Comparison of ENCODE assay signal across 10 mouse cellular contexts in the genomic region with DNA sequence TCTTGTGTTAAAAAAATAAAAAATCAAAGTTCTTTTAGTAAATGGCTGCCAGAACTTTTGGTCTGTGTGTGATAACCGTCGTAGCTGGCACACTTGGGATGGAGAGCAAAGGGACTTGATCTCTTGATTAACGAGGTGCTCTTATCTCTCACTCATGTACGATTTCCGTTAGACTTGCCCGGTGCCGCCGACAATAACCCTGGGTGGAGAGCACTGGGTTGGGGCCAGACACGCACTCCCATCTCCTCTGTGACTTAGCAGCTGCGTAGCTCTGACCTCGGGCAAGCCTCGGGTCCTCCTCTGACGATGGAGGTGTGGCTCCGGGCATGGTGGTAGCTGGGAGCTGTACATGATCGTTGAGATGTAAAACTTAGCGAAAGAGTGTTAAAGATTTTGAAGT. TPM values are rescaled to one million over a fixed set of nuclear protein-coding genes. Genes with fewer than 3 reads are reported as not detected.
DNase-seq lines count a peak whose midpoint lies in the region; ATAC-seq and TF ChIP-seq lines count a peak whose summit lies in the region.
"Had no signal": no experiment of that assay in that cellular context is flagged by ENCODE, and none has a peak within 500 bp of the region (broad histone marks: within the 10 kb centered on the region; RNA-seq: fewer than 3 reads in every experiment).

No protein-coding gene starts in this region.

- no peaks in the 10 kb centered on the region for H3K27me3 ChIP-seq in heart, adult 2 months (ENCODE audit: control insufficient read depth, insufficient read depth, low read length)
- no peaks in the 10 kb centered on the region for H3K27me3 ChIP-seq in heart, embryonic 13.5 days (replicated peaks)
- H3K27me3 ChIP-seq in forebrain, embryonic 10.5 days (ENCODE audit: poor library complexity, severe bottlenecking), result no peaks in the 10 kb centered on the region

- ATAC-seq in heart, embryonic 13.5 days (ENCODE audit: extremely low read depth, insufficient number of reproducible peaks, low FRiP score, low TSS enrichment), result no peak
- peak; percentile 88 for ATAC-seq in megakaryocyte-erythroid progenitor cell, adult 5-6 weeks (replicated peaks; ENCODE audit: low FRiP score, low TSS enrichment, poor library complexity, severe bottlenecking)

- H3K27ac ChIP-seq in heart, adult 2 months, result peak overlapping the region; percentile 95
- H3K27ac ChIP-seq in heart, embryonic 13.5 days (replicated peaks), result peak overlapping the region; percentile 100
- no peak overlapping the region for H3K27ac ChIP-seq in forebrain, embryonic 10.5 days

- peak overlapping the region; percentile 25; the same call in 1 of the 2 replicates for H3K4me3 ChIP-seq in heart, adult 2 months
- H3K4me3 ChIP-seq in heart, embryonic 13.5 days, result no peak overlapping the region
- H3K4me3 ChIP-seq in forebrain, embryonic 10.5 days, result no peak overlapping the region
- H3K4me3 ChIP-seq: midbrain, embryonic 10.5 days had no signal

- 0 out of 2 replicates have a peak overlapping the region, but pooled peaks have one; percentile 13 for H3K4me2 ChIP-seq in heart, embryonic 13.5 days

- H3K4me1 ChIP-seq in heart, adult 2 months (ENCODE audit: control insufficient read depth, insufficient read depth, low read length), result peaks cover 71% of the 10 kb centered on the region
- H3K4me1 ChIP-seq in heart, embryonic 13.5 days, result peaks cover 100% of the 10 kb centered on the region
- H3K4me1 ChIP-seq in forebrain, embryonic 10.5 days, result peaks cover 94% of the 10 kb centered on the region

- H3K36me3 ChIP-seq in heart, adult 2 months (ENCODE audit: control insufficient read depth, insufficient read depth, low read length), result peaks cover 29% of the 10 kb centered on the region
- no peaks in the 10 kb centered on the region for H3K36me3 ChIP-seq in heart, embryonic 13.5 days
- H3K36me3 ChIP-seq in forebrain, embryonic 10.5 days (replicated peaks), result no peaks in the 10 kb centered on the region
- H3K36me3 ChIP-seq: midbrain, embryonic 10.5 days had no signal

- TF ChIP-seq POLR2A in heart, adult 2 months (IDR thresholded peaks at IDR 0.05; ENCODE audit: insufficient read depth, low read depth, low read length), result no peak

- no peak for TF ChIP-seq CTCF in heart, adult 2 months (IDR thresholded peaks at IDR 0.05)

- TF ChIP-seq EP300 in heart, adult 2 months (IDR thresholded peaks at IDR 0.05; ENCODE audit: insufficient read depth, low read depth, low read length), result peak; percentile 67; the same call in 1 of the 2 replicates

- peak overlapping the region; percentile 37 for H3K9ac ChIP-seq in heart, adult 2 months (ENCODE audit: low read depth, low read length)
- peak overlapping the region; percentile 85 for H3K9ac ChIP-seq in heart, embryonic 13.5 days

- DNase-seq in heart, adult 2 months, result peak; percentile 73 to 80
- DNase-seq in heart, postnatal 25 days (ENCODE audit: low spot score), result no peak
- peak; percentile 35 to 58 for DNase-seq in kidney, postnatal 4 days
- DNase-seq in cerebellum, adult 18-20 months, result no peak
- no peak for DNase-seq in forebrain, embryonic 10.5 days (ENCODE audit: extremely low spot score, low spot score)
- DNase-seq in yolk sac, embryonic 10.5 days (ENCODE audit: low spot score), result no peak

- peaks cover 7% of the 10 kb centered on the region for H3K79me2 ChIP-seq in heart, adult 2 months (replicated peaks; ENCODE audit: control insufficient read depth, insufficient read depth, low read length)

- intact Hi-C loops in heart, adult 2 months (cut with DNase I), result no loop called here
- intact Hi-C loops in heart, postnatal 25 days (cut with DNase I), result loop anchor here (2.0 kb wide), 1 partner anchor 15 kb away; no protein-coding TSS in a partner anchor

- WGBS in heart, adult 2 months, result 8% methylated on average over 16 of the region's 16 CpGs
- WGBS in heart, embryonic 13.5 days, result 16% methylated on average over 16 of the region's 16 CpGs
- WGBS in forebrain, embryonic 10.5 days, result 84% methylated on average over 16 of the region's 16 CpGs

- H3K9me3 ChIP-seq in heart, embryonic 13.5 days, result no peaks in the 10 kb centered on the region
- no peaks in the 10 kb centered on the region for H3K9me3 ChIP-seq in forebrain, embryonic 10.5 days
- H3K9me3 ChIP-seq: midbrain, embryonic 10.5 days had no signal

RNA-seq across cellular contexts. Expression of gene Hspg2, which starts 15.3 kb away (rescaled TPM):
- total RNA-seq in heart, adult 2 months (2021), result 100 to 1,000 TPM; 174 to 190 TPM
- 86.7 and 114 TPM in 2 replicates for polyA plus RNA-seq in heart, adult 2 months (2012; rRNA removed)
- total RNA-seq in heart, postnatal 25 days (2021), result 100 to 1,000 TPM; 249 to 297 TPM
- polyA plus RNA-seq in heart, embryonic 13.5 days (2015; fragmentation: Nextera tagmentation; extraction: Ambion mirVana), result 48.9 and 50.0 TPM in 2 replicates
- 0.22 TPM in 1 of 2 replicates, not detected in the other for total RNA-seq in megakaryocyte-erythroid progenitor cell, adult 5-6 weeks (2014; fragmentation: Nextera tagmentation)
- total RNA-seq in megakaryocyte-erythroid progenitor cell, adult 5-6 weeks (2017), result not detected in 2 replicates
- 15.6 and 17.9 TPM in 2 replicates for polyA plus RNA-seq in forebrain, embryonic 10.5 days (2016; fragmentation: Nextera tagmentation; extraction: Ambion mirVana)

RNA-seq across cellular contexts. Expression of gene 1700013G24Rik, which starts 30.8 kb away (rescaled TPM):
- not detected for total RNA-seq in heart, adult 2 months (2021)
- polyA plus RNA-seq in heart, adult 2 months (2012; rRNA removed), result 0.38 and 0.57 TPM in 2 replicates
- not detected for total RNA-seq in heart, postnatal 25 days (2021)
- polyA plus RNA-seq in heart, embryonic 13.5 days (2015; fragmentation: Nextera tagmentation; extraction: Ambion mirVana), result not detected in 2 replicates
- not detected in 2 replicates for total RNA-seq in megakaryocyte-erythroid progenitor cell, adult 5-6 weeks (2014; fragmentation: Nextera tagmentation)
- total RNA-seq in megakaryocyte-erythroid progenitor cell, adult 5-6 weeks (2017), result not detected in 2 replicates
- not detected in 2 replicates for polyA plus RNA-seq in forebrain, embryonic 10.5 days (2016; fragmentation: Nextera tagmentation; extraction: Ambion mirVana)
- total RNA-seq: layer of hippocampus, postnatal 25 days had no signal
- polyA plus RNA-seq: midbrain, embryonic 10.5 days had no signal

RNA-seq across cellular contexts. Expression of gene Cela3b, which starts 53.5 kb away (rescaled TPM):
- not detected for total RNA-seq in heart, adult 2 months (2021)
- polyA plus RNA-seq in heart, adult 2 months (2012; rRNA removed), result 0.32 TPM in 1 of 2 replicates, not detected in the other
- not detected for total RNA-seq in heart, postnatal 25 days (2021)
- 0.22 TPM in 1 of 2 replicates, not detected in the other for polyA plus RNA-seq in heart, embryonic 13.5 days (2015; fragmentation: Nextera tagmentation; extraction: Ambion mirVana)
- total RNA-seq in megakaryocyte-erythroid progenitor cell, adult 5-6 weeks (2014; fragmentation: Nextera tagmentation), result not detected in 2 replicates
- total RNA-seq in megakaryocyte-erythroid progenitor cell, adult 5-6 weeks (2017), result not detected in 2 replicates
- not detected in 2 replicates for polyA plus RNA-seq in forebrain, embryonic 10.5 days (2016; fragmentation: Nextera tagmentation; extraction: Ambion mirVana)
- total RNA-seq: layer of hippocampus, postnatal 25 days had no signal
- polyA plus RNA-seq: midbrain, embryonic 10.5 days had no signal

Comparison
In these comparisons a context has a peak if more than half of its experiments do, and no peak if none do; other contexts are left out.
1. DNase-seq: peak in heart, adult 2 months (2 of 2) and kidney, postnatal 4 days (2 of 2); none in heart, postnatal 25 days (single experiment), cerebellum, adult 18-20 months (0 of 2), forebrain, embryonic 10.5 days (single experiment) and yolk sac, embryonic 10.5 days (single experiment).
2. RNA of gene Hspg2, which starts 15.3 kb away (total RNA-seq): 249 to 297 TPM in heart, postnatal 25 days and 174 to 190 TPM in heart, adult 2 months; 0.22 TPM in megakaryocyte-erythroid progenitor cell, adult 5-6 weeks; every median in the first group is over 100 times any median in the second.